Mouse (Mus musculus): ENCODE results near the gene Emp1. TPM values are rescaled to one million over a fixed set of nuclear protein-coding genes. Genes with fewer than 3 reads are reported as not detected.

Emp1 gene
- total and polyA plus RNA-seq, 3 experiments: not detected

GRCm38 (mm10) chr6:135363344-135364040 is 1.1 kb downstream of the Emp1 start:
- no peak for TF ChIP-seq POLR2AphosphoS2 (IDR thresholded peaks at IDR 0.05; ENCODE audit: low read length)
- TF ChIP-seq POLR2A (IDR thresholded peaks at IDR 0.05; ENCODE audit: control insufficient read depth in 1 of 2, insufficient read depth in 1 of 2, low read depth in 1 of 2, low read length in 2 of 2, poor library complexity in 1 of 2): no peak
- TF ChIP-seq NELFE (IDR thresholded peaks at IDR 0.05; ENCODE audit: low read depth, low read length): no peak
- no peak for TF ChIP-seq MXI1 (IDR thresholded peaks at IDR 0.05; ENCODE audit: low read depth, low read length)
- no peak for TF ChIP-seq ZNF384 (IDR thresholded peaks at IDR 0.05; ENCODE audit: low read depth, low read length)
- no peak for TF ChIP-seq RCOR1 (IDR thresholded peaks at IDR 0.05; ENCODE audit: low read depth, low read length)
- TF ChIP-seq SIN3A (IDR thresholded peaks at IDR 0.05; ENCODE audit: low read length): no peak
- TF ChIP-seq GABPA (IDR thresholded peaks at IDR 0.05; ENCODE audit: low read depth, low read length): no peak
- no peak for TF ChIP-seq ZMIZ1 (IDR thresholded peaks at IDR 0.05; ENCODE audit: low read depth, low read length)
- H3K9me3 ChIP-seq (replicated peaks; ENCODE audit: insufficient read depth, low read length): no peaks in the 10 kb centered on the region
- H3K27ac ChIP-seq (ENCODE audit: control insufficient read depth, low read depth, low read length): no peak overlapping the region
- H3K27me3 ChIP-seq (ENCODE audit: control insufficient read depth in 1 of 2, insufficient read depth in 2 of 2, low read length in 2 of 2): no peaks in the 10 kb centered on the region
- DNase-seq (ENCODE audit: low read depth, low spot score): no peak
- no peaks in the 10 kb centered on the region for H3K36me3 ChIP-seq (ENCODE audit: control insufficient read depth in 1 of 2, insufficient read depth in 2 of 2, low read length in 2 of 2)
- no peak overlapping the region for H3K4me3 ChIP-seq (ENCODE audit: control insufficient read depth in 1 of 2, insufficient read depth in 1 of 2, low read depth in 2 of 2, low read length in 2 of 2)
- H3K79me2 ChIP-seq (ENCODE audit: control insufficient read depth, insufficient read depth, low read length, poor library complexity): no peaks in the 10 kb centered on the region
- no peaks in the 10 kb centered on the region for H3K4me1 ChIP-seq (ENCODE audit: control insufficient read depth in 1 of 2, insufficient read depth in 2 of 2, low read length in 2 of 2)
- H3K9ac ChIP-seq (ENCODE audit: control insufficient read depth, low read depth, low read length, poor library complexity, severe bottlenecking): no peak overlapping the region

- no peaks in the 10 kb centered on the region for H3K36me3 ChIP-seq (ENCODE audit: control insufficient read depth in 1 of 2, insufficient read depth in 2 of 2, low read length in 2 of 2)
- H3K27ac ChIP-seq (ENCODE audit: control insufficient read depth, low read depth, low read length): no peak overlapping the region
- TF ChIP-seq ZC3H11A (IDR thresholded peaks at IDR 0.05; ENCODE audit: low read depth, low read length) (no peak), MEF2A (IDR thresholded peaks at IDR 0.05; ENCODE audit: extremely low read depth, insufficient replicate concordance, low read depth, low read length, poor library complexity, severe bottlenecking) (no peak), ZKSCAN1 (IDR thresholded peaks at IDR 0.05; ENCODE audit: low read depth, low read length) (no peak), MYC (IDR thresholded peaks at IDR 0.05; ENCODE audit: low read depth, low read length) (no peak), BHLHE40 (IDR thresholded peaks at IDR 0.05; ENCODE audit: borderline replicate concordance, low read depth, low read length) (no peak), GABPA (IDR thresholded peaks at IDR 0.05; ENCODE audit: low read depth, low read length) (no peak), CTCF (IDR thresholded peaks at IDR 0.05 in 2 of 3, conservative IDR thresholded peaks at IDR 0.05 in 1 of 3; ENCODE audit: control insufficient read depth in 1 of 3, insufficient read depth in 1 of 3, low read depth in 2 of 3, low read length in 3 of 3, poor library complexity in 1 of 3, severe bottlenecking in 1 of 3) (no peak), EP300 (IDR thresholded peaks at IDR 0.05; ENCODE audit: low read depth in 1 of 2, low read length in 2 of 2) (no peak), ZMIZ1 (IDR thresholded peaks at IDR 0.05; ENCODE audit: low read depth, low read length) (no peak), POLR2AphosphoS2 (IDR thresholded peaks at IDR 0.05; ENCODE audit: low read length) (no peak), USF2 (IDR thresholded peaks at IDR 0.05; ENCODE audit: borderline replicate concordance in 1 of 2, insufficient read depth in 1 of 2, low read depth in 1 of 2, low read length in 2 of 2) (no peak), RCOR1 (IDR thresholded peaks at IDR 0.05; ENCODE audit: low read depth, low read length) (no peak), MAZ (IDR thresholded peaks at IDR 0.05; ENCODE audit: low read depth, low read length) (no peak)
- H3K79me2 ChIP-seq (ENCODE audit: control insufficient read depth, insufficient read depth, low read length, poor library complexity): no peaks in the 10 kb centered on the region
- no peak overlapping the region for H3K9ac ChIP-seq (ENCODE audit: control insufficient read depth, low read depth, low read length, poor library complexity, severe bottlenecking)
- H3K9me3 ChIP-seq (replicated peaks; ENCODE audit: insufficient read depth, low read length): no peaks in the 10 kb centered on the region
- H3K27me3 ChIP-seq (ENCODE audit: control insufficient read depth in 1 of 2, insufficient read depth in 2 of 2, low read length in 2 of 2): no peaks in the 10 kb centered on the region
- no peak overlapping the region for H3K4me3 ChIP-seq (ENCODE audit: control insufficient read depth in 1 of 2, insufficient read depth in 1 of 2, low read depth in 2 of 2, low read length in 2 of 2)
- no peaks in the 10 kb centered on the region for H3K4me1 ChIP-seq (ENCODE audit: control insufficient read depth in 1 of 2, insufficient read depth in 2 of 2, low read length in 2 of 2)
- no peak for DNase-seq (ENCODE audit: low read depth, low spot score)
These were observed 1.8 kb downstream of the Emp1 start for GRCm38 (mm10) chr6:135364041-135364745.

Data from MEL (cell line).